Mouse (Mus musculus): ENCODE results near the gene Rinl.
A peak's percentile ranks its signal among the peaks of the same experiment; 100 is the strongest.

Gene Rinl

DNA sequence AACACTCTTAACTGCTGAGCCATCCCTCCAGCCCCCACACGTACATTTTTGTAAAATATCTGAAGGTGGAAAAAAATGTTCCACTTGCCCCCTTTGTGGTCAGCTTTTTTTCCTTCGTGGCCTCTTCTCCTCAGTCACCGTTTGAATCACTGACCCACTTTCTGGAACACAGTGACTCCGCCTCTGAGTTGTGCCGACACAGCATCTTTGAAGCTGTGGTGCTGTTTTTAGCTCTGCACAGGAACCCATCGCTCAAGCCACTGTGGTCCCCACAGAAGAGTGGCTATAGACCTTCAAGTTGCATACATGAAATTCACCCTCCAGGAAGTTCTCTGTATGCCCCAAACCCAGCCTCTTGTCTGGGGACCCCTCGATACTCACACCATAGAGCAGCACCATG, 7.9 kb upstream of the Rinl start:
- DNase-seq (ENCODE audit: low spot score in 2 of 2), result no peak

GRCm38 (mm10) chr7:28781261-28781663, 7.5 kb upstream of the Rinl start:
- no peak for DNase-seq (ENCODE audit: low spot score in 2 of 2)

DNA sequence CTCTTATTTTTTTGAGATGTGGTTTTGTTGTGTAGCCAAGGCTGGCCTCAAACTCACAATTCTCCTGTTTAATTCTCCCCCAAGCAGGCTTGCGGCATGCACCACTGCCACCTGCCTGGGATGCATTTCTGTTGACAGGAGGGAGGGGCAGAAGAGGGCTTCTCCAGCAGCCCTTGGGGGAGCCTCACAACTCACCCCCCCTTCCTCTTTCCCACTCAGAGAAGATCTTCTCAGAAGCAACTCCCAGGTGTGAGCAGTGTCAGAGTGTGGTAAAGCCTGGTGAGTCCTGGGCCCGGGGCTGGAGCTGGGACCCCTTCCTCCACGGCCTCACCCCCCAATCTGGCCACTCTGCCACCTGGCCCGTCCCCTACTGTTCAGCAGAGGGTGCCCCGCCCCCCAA, 3.6 kb upstream of the Rinl start:
- DNase-seq (ENCODE audit: low spot score in 2 of 2), result no peak

DNA sequence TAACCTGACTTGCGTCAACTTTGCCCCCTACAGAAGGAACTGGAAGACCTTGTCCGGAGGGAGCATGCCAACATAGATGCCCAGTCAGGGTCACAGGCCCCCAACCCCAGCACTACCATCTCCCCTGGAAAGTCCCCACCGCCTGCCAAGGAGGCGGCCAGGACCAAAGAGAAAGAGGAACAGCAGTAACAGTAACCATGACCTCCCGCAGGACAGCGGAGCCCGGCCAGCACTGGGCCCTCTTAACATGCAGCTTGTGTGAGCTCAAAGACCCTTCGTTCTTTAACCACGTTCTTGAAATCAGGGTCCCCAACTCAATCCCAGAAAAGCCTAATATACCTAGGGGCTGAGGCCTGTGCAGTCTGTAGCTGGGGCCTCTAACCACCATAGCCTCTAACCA, 885 bp upstream of the Rinl start:
- DNase-seq (ENCODE audit: low spot score in 2 of 2), result no peak

DNA sequence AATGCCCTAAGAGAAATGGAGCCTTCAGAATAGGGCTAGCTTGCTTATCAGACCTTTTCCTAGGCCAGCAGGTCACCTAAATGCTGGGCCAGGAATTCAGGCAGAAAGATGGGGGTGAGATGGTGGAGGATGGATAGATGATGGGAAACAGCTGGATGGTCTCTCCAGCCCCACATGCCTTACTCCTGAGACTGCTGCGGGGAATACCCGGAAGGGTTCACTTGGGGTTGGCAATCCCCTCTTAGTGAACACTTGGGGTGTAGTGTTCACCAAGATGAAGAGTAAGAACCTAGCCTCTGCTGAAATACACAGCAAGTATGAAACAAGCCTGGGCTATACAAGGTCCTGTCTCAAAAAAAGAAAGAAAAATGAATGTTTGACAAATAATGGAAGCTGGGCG, 466 bp downstream of the Rinl start:
- DNase-seq (ENCODE audit: low spot score in 2 of 2), result no peak

DNA sequence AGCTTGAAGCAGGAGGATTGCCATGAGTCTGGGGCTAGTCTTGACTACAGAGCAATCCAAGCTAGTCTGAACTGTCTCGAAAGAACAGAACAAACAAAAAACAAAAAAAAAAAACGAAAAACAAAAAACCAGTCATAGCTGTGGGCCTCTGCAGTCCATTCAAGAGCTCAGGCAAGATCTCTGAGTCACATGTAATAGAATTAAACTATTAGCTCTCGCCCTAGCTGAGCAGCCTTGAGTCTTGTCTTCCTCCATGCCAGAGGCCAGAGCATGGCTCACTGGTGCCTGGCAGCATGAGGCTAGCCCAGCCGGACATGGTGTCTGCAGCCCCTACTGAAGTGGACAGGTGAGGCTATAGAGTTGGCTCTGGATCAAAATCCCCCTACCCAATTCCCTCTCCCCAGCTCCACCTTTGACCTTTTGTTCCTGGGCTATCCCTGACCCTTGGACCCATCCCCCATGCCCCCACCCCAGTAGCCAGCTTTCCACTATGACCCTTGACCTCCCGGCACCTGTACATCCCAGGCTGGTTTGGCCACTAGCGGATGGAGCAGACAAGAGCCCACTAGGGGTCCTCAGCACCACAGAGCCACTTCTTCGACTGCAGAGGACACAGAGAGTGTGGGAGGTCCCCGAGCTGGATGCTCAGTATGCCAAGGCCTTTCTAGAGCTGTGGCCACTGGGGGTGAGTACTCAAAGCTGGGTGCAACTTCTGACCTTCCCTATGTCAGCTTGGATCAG, 1.5 kb downstream of the Rinl start:
- DNase-seq (ENCODE audit: low spot score in 2 of 2), result no peak

- DNase-seq (ENCODE audit: low spot score in 2 of 2), result no peak
Measured at GRCm38 (mm10) chr7:28791706-28792105, 2.9 kb downstream of the Rinl start.

- no peak for DNase-seq (ENCODE audit: low spot score in 2 of 2)
Measured at GRCm38 (mm10) chr7:28792391-28793185, 3.8 kb downstream of the Rinl start.

DNA sequence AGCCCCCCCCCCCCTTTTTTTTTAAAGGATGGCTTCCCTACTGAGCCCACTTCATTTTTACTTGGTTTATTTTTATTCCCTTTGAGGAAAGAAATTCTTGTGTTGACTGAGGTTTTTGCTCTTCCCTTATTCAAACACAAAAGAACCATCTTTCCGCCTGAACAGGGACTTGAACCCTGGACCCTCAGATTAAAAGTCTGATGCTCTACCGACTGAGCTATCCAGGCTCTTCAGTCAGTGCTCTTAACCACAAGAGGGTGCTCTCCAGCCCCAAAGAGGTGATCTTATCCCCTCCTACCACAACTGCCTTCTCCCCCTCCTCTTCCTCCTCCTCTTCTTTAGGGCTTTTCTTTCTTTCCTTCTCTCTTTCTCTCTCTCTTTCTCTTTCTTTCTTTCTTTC, 5.1 kb downstream of the Rinl start:
- DNase-seq (ENCODE audit: low spot score in 2 of 2), result no peak

GRCm38 (mm10) chr7:28794496-28794895, 5.7 kb downstream of the Rinl start:
- no peak for DNase-seq (ENCODE audit: low spot score in 2 of 2)

DNA sequence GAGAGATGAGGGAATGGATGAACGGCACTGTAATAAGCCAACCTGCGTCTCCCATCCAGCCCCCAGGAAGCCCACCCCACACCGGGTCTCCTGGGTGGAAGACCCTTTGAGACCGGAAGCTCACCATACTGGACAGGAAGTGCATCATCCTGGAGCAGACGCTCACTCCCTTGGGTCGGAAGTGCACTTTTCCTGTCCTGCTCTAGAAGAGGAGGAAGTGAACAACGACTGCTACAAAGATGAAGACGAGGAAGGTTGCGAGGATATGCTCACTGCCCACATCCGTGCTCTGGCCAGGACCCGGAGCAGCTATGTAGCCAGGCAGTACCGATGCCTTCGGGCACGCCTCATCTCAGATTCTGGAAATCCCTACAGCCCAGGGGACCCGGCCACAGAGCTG, 7.1 kb downstream of the Rinl start:
- DNase-seq (ENCODE audit: low spot score in 2 of 2), result no peak

DNA sequence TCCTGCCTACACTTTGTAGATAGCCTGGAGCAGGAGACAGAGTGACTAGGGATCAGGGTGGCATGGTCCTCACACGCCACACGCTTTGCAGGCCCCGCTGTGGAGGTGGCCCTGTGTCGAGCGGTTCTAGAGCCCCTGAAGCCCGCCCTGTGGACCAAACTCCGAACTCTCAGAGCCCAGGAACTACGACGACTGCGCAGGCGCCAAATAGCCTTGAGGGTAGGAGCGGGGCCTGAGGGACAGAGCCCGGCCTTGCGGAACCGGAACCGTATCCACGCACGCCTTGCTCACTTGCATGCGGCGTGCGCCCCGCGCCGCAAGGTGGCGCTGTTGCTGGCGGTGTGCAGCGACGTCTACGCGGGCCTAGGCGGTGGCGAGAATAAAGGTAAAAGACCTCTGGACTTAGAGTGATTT, 7.8 kb downstream of the Rinl start:
- peak; percentile 64 to 72 for DNase-seq (ENCODE audit: low spot score in 2 of 2)

GRCm38 (mm10) chr7:28799994-28800393, 11.2 kb downstream of the Rinl start:
- no peak for DNase-seq (ENCODE audit: low spot score in 2 of 2)

DNA sequence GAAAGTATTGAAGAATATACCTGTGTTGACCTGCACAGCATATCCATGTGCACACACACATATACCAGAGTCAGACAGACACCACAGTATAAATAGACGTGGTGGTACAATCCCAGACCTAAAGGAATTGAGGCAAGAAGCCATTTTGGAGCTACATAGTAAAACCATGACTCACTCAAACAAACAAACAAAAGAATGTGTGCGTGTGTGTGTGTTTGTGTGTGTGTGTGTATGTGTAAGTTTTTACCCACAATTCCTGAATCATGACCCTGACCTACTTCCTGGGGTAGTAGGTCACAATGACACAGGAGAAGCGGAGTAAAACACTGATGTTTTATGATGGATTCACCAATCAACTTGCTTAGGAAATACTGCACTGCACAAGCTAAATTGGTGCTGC, 12.7 kb downstream of the Rinl start:
- no peak for DNase-seq (ENCODE audit: low spot score in 2 of 2)

DNA sequence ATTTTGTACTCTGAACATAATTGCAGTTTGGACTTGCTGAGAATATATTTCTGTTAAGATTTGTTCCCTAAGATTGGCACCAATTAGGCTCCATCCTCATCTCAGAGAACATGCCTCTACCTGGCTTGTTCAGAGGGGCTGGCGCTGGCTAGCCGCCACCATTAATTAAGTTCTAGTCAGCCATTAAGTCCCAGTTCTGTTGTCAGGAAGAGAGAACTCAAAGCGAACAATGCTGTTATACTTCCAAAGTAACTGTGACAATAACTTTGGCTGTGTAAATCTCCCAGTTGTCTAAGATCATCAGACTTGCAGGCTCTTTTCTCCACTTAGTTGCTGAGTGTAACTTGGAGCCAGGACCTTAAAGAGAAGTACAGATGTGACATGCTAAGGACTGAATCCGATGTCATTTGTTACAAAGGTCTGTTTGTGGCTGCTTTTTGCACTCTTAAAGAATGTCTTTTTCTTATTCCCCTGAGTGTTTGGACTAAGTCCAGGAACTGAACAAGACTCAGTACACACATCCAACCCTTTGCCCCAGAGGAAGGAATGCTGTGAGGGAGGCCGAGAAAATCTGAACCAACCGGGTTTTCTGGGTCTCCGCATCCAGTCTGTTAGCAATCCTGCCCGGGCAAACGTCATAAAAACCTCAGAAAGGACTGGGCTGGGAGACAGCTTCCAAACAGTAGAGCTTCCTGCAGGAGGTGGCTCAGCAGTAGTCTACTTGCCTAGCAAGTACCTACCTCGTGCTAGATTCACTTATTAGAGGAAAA, 13.3 kb downstream of the Rinl start:
- DNase-seq (ENCODE audit: low spot score in 2 of 2), result no peak

GRCm38 (mm10) chr7:28802846-28803588, 14.2 kb downstream of the Rinl start:
- DNase-seq (ENCODE audit: low spot score in 2 of 2), result no peak

GRCm38 (mm10) chr7:28803756-28804155, 15.0 kb downstream of the Rinl start:
- DNase-seq (ENCODE audit: low spot score in 2 of 2), result no peak

- DNase-seq (ENCODE audit: low spot score in 2 of 2), result no peak
Measured at GRCm38 (mm10) chr7:28806869-28807268, 18.1 kb downstream of the Rinl start.

GRCm38 (mm10) chr7:28807641-28808220, 19.0 kb downstream of the Rinl start:
- DNase-seq (ENCODE audit: low spot score in 2 of 2), result no peak

GRCm38 (mm10) chr7:28808221-28808941, 19.6 kb downstream of the Rinl start, which contains the start of gene Hnrnpl:
Gene Hnrnpl, plus strand, starts transcription at chr7:28808541.
- DNase-seq (ENCODE audit: low spot score in 2 of 2), result no peak

- DNase-seq (ENCODE audit: low spot score in 2 of 2), result peak; percentile 87 to 92
Measured at GRCm38 (mm10) chr7:28808957-28809393, 20.2 kb downstream of the Rinl start.
